Mouse (Mus musculus): Measurements from ENCODE around the gene Adamts16. TPM values are rescaled to one million over a fixed set of nuclear protein-coding genes. Genes with fewer than 3 reads are reported as not detected.

Gene Adamts16
- polyA plus RNA-seq, 1 experiment = not detected

DNA sequence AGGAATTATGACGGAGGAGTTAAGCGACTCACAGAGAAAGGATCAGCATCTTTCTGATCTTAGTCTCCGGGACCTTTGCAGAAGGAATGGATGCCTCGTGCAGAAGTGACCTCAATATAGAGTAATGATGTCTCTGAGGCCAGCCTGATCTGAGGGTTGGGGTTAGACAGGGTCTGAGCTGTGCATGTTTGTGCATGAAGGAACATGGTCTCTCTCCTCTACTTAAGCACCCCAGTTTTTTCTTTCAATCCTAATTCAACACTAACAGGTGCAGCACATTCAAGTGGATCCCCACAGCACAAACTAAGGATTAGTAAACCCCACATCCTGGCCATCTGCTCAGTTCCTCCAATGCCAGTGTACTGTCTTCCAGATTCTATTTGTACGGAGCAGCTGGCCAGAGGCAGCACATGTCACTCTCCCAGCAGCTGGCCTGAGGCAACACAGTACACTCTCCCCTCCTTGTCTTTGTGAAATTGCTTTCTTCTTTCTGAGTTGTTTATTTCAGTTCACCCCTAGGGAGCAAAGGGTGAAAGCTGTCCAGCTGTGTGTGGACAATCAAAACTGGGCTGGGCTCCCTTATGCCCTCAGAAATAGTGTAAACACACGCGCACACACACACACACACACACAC lies 156.5 kb downstream of the Adamts16 start:
- no peak overlapping the region for H3K4me3 ChIP-seq (ENCODE audit: insufficient read depth, low read depth, low read length)
- TF ChIP-seq POLR2A (IDR thresholded peaks at IDR 0.05; ENCODE audit: insufficient read depth, low read depth, low read length) (no peak), CTCF (IDR thresholded peaks at IDR 0.05; ENCODE audit: insufficient read depth, low read depth, low read length) (no peak)
- WGBS = 66% methylated on average over 7 of the region's 7 CpGs

GRCm38 (mm10) chr13:70681411-70682183 lies 160.0 kb downstream of the Adamts16 start:
- no peak for TF ChIP-seq POLR2A (IDR thresholded peaks at IDR 0.05; ENCODE audit: insufficient read depth, low read depth, low read length)
- TF ChIP-seq CTCF (IDR thresholded peaks at IDR 0.05; ENCODE audit: insufficient read depth, low read depth, low read length) = no peak
- Histone ChIP-seq H3K4me3 (ENCODE audit: insufficient read depth, low read depth, low read length) (no peak overlapping the region), H3K27ac (ENCODE audit: insufficient read depth, low read depth, low read length) (no peak overlapping the region), H3K4me1 (ENCODE audit: control insufficient read depth, insufficient read depth, low read length) (no peaks in the 10 kb centered on the region)
- 86% methylated on average over 7 of the region's 7 CpGs for WGBS

More for the DNA sequence above, 156.5 kb downstream of the Adamts16 start:
- Histone ChIP-seq H3K27ac (ENCODE audit: insufficient read depth, low read depth, low read length) (no peak overlapping the region), H3K4me1 (ENCODE audit: control insufficient read depth, insufficient read depth, low read length) (no peaks in the 10 kb centered on the region)

DNA sequence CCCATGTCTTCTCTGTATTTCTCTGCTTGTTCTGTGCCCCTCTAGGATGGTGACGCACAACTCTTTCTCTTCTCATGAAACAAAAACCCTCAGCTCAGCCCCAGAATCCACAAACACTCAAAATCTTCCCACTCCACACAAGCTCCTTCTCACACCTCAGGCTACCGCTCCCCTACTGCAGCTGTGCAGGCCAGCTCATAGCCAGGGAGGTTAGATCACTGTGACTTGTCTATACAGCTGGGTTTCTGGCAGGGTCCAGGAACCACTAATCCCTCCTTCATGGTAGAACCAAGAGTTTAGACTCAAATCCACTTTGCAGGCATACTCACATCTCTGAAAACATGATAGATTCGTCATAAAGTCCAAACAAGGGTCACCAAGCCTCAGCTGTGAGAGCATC lies 161.3 kb downstream of the Adamts16 start:
- Histone ChIP-seq H3K4me3 (ENCODE audit: insufficient read depth, low read depth, low read length) (no peak overlapping the region), H3K27ac (ENCODE audit: insufficient read depth, low read depth, low read length) (no peak overlapping the region), H3K4me1 (ENCODE audit: control insufficient read depth, insufficient read depth, low read length) (peaks cover 3% of the 10 kb centered on the region; the same call in 1 of the 2 replicates)
- TF ChIP-seq POLR2A (IDR thresholded peaks at IDR 0.05; ENCODE audit: insufficient read depth, low read depth, low read length) (no peak), CTCF (IDR thresholded peaks at IDR 0.05; ENCODE audit: insufficient read depth, low read depth, low read length) (no peak)
- WGBS = 86% methylated on average over 3 of the region's 3 CpGs

Other genes with a start within 250 kb of the Adamts16 start
- gene Ice1, start 204.2 kb downstream of the Adamts16 start, polyA plus RNA-seq (2012; ENCODE audit: insufficient read depth, insufficient read length, low replicate concordance, missing spikeins) = 59.6 TPM in 1 of 2 replicates, not detected in the other

Measured in olfactory bulb, adult 2 months (tissue).